Mouse (Mus musculus): Measurements from ENCODE around the gene Prdx1. TPM values are rescaled to one million over a fixed set of nuclear protein-coding genes. Genes with fewer than 3 reads are reported as not detected.
A peak's percentile ranks its signal among the peaks of the same experiment; 100 is the strongest.
"Not testable (repeated sequence)": the region's sequence is repeated elsewhere in the genome, so short reads cannot be mapped to it uniquely, and the experiment has no call there.

Prdx1 gene
- polyA plus RNA-seq, 1 experiment: 971 TPM

DNA sequence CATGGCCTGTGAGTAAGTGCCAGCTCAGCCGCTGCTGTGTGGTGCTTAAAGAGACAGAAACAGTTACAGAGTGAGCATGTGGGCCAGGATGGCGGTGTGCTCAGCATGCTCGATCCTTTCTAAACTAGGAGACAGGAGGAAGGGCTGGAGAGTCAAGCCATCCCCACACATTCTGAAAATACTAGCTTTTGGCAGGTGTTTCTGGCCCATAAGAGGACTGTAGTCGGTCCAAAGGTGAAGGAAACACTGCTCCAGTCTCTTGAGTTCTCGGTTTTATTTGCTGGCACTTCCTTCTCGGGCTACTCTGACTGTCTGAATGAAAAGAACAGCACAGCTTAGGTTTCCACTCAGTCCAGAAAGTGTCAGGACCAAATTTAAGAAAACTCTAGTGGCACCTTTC, 24.5 kb upstream of the Prdx1 start:
- Histone ChIP-seq H3K27ac (replicated peaks; ENCODE audit: low read depth, low read length) (no peak overlapping the region), H3K4me3 (ENCODE audit: insufficient read depth, low read depth, low read length) (no peak overlapping the region), H3K4me1 (ENCODE audit: control insufficient read depth, insufficient read depth, insufficient read length, low read length) (0 out of 2 replicates have a peak, but pooled peaks cover 3% of the 10 kb centered on the region)

- Histone ChIP-seq H3K27ac (replicated peaks; ENCODE audit: low read depth, low read length) (no peak overlapping the region), H3K4me1 (ENCODE audit: control insufficient read depth, insufficient read depth, insufficient read length, low read length) (no peaks in the 10 kb centered on the region), H3K4me3 (ENCODE audit: insufficient read depth, low read depth, low read length) (no peak overlapping the region)
Measured at GRCm38 (mm10) chr4:116661998-116662397, 23.3 kb upstream of the Prdx1 start.

GRCm38 (mm10) chr4:116666625-116667024, 18.7 kb upstream of the Prdx1 start:
- Histone ChIP-seq H3K4me3 (ENCODE audit: insufficient read depth, low read depth, low read length) (no peak overlapping the region), H3K4me1 (ENCODE audit: control insufficient read depth, insufficient read depth, insufficient read length, low read length) (no peaks in the 10 kb centered on the region), H3K27ac (replicated peaks; ENCODE audit: low read depth, low read length) (no peak overlapping the region)

- Histone ChIP-seq H3K27ac (replicated peaks; ENCODE audit: low read depth, low read length) (peak overlapping the region; percentile 63), H3K4me3 (ENCODE audit: insufficient read depth, low read depth, low read length) (no peak overlapping the region), H3K4me1 (ENCODE audit: control insufficient read depth, insufficient read depth, insufficient read length, low read length) (no peaks in the 10 kb centered on the region)
Measured at GRCm38 (mm10) chr4:116668145-116668544, 17.2 kb upstream of the Prdx1 start.

DNA sequence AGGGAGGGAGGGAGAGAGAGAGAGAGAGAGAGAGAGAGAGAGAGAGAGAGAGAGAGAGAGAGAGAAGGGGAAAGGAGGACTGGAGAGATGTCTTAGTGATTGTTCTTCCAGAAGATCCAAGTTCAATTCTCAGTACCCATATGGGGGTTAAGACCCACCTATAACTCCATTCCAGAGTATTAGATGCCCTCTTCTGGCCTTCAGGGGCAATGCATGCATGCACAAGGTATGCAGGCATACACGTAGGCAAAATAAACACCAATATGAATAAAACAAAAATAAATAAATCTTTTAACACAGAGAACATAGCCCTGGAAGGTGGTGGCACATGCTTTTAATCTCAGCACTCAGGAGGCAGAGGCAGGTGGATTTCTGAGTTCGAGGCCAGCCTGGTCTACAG, 16.1 kb upstream of the Prdx1 start:
- H3K4me1 ChIP-seq (ENCODE audit: control insufficient read depth, insufficient read depth, insufficient read length, low read length): no peaks in the 10 kb centered on the region
- H3K4me3 ChIP-seq (ENCODE audit: insufficient read depth, low read depth, low read length): no peak overlapping the region
- H3K27ac ChIP-seq (replicated peaks; ENCODE audit: low read depth, low read length): no peak overlapping the region

DNA sequence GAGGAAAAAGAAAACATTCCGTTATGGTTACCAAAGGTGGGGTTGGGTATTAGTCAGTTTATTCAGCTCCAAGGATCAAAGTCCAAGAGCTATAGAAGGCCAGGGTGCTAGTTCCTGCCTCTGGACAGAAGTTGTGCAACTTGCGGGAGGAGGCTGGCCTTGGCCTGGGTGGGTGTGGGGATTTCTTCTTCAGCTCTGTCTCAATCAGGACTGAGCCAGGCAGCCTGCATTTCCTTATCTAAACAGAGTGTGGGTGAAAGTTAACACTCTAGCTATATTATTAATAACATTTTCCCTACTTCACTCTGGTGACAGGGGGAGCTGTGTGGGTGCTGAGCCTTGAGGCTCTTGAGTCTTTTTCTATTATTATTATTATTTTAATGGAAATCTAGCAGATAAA, 12.6 kb upstream of the Prdx1 start:
- H3K27ac ChIP-seq (replicated peaks; ENCODE audit: low read depth, low read length): no peak overlapping the region
- H3K4me1 ChIP-seq (ENCODE audit: control insufficient read depth, insufficient read depth, insufficient read length, low read length): no peaks in the 10 kb centered on the region
- no peak overlapping the region for H3K4me3 ChIP-seq (ENCODE audit: insufficient read depth, low read depth, low read length)

DNA sequence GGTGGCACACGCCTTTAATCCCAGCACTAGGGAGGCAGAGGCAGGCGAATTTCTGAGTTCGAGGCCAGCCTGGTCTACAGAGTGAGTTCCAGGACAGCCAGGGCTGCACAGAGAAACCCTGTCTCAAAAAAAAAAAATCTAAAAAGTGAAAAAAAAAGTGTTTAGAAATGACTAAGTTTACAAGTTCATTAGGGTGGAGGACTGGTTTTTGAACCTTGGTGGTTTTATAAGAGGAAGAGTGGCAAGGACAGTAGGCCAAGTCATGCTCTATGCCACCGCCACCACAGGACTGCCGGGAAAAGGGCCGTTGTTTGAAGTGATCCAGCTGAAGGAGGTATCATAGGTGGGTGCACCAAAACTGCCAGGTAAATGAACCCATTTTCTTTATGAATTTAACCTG, 10.6 kb upstream of the Prdx1 start:
- not testable (repeated sequence) for H3K4me1 ChIP-seq (ENCODE audit: control insufficient read depth, insufficient read depth, insufficient read length, low read length); H3K4me3 ChIP-seq (ENCODE audit: insufficient read depth, low read depth, low read length); H3K27ac ChIP-seq (replicated peaks; ENCODE audit: low read depth, low read length)

DNA sequence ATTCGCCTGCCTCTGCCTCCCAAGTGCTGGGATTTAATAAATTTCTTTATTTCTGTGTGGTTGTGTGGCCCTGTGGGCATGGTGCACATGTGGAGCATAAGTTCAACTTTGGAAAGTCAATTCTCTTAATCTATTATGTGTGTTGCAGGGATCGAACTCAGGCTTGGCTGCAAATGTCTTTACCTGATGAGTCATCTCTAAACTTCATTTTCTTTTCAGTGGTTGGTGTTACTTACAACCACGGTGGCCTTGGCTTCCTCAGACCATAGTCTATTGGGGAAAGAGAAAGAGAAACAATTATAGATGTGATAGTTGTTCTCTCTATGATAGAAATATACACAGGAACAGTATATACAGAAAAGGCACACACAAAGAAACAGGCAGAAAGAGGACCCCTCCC, 9.3 kb upstream of the Prdx1 start:
- no peaks in the 10 kb centered on the region for H3K4me1 ChIP-seq (ENCODE audit: control insufficient read depth, insufficient read depth, insufficient read length, low read length)
- no peak overlapping the region for H3K27ac ChIP-seq (replicated peaks; ENCODE audit: low read depth, low read length)
- H3K4me3 ChIP-seq (ENCODE audit: insufficient read depth, low read depth, low read length): no peak overlapping the region

DNA sequence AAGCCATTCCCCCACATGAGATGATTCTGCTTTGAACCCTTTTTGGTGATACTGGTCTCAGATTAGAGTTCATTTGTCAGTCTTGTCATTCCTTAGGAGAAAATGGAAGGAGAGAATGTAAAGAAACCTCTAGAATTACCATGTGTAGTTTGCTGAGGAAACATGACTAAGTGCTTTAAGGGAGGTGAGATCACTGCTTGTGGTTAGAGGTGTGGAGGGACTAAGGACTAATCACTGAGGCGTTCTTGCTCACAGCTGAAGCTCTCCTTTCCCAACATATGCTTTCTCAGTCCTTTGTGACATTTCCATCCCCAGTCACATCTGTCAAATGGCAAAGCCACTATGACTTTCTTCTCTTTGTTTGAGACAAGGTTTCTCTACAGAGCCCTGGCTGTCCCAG, 7.5 kb upstream of the Prdx1 start:
- no peaks in the 10 kb centered on the region for H3K4me1 ChIP-seq (ENCODE audit: control insufficient read depth, insufficient read depth, insufficient read length, low read length)
- H3K4me3 ChIP-seq (ENCODE audit: insufficient read depth, low read depth, low read length): no peak overlapping the region
- no peak overlapping the region for H3K27ac ChIP-seq (replicated peaks; ENCODE audit: low read depth, low read length)

DNA sequence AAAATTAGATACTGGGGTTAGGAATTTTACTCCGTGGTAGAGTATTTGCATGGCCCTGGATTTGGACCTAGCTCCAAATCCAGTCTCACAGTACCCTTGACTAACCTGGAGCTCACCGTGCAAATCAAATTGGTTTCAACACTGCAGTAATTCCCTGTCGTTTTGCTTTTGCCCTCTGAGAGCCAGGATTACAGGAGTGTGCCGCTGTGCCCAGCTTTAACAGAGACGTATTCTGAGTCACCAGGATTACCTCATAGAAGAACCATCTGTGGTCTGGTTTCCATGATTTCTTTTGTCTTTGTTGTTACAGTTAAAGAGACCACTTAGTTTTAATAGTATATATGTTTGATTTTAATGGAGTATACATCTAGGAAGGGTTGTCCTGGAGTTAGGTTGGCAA, 6.2 kb upstream of the Prdx1 start:
- H3K27ac ChIP-seq (replicated peaks; ENCODE audit: low read depth, low read length): no peak overlapping the region
- H3K4me1 ChIP-seq (ENCODE audit: control insufficient read depth, insufficient read depth, insufficient read length, low read length): no peaks in the 10 kb centered on the region
- no peak overlapping the region for H3K4me3 ChIP-seq (ENCODE audit: insufficient read depth, low read depth, low read length)

DNA sequence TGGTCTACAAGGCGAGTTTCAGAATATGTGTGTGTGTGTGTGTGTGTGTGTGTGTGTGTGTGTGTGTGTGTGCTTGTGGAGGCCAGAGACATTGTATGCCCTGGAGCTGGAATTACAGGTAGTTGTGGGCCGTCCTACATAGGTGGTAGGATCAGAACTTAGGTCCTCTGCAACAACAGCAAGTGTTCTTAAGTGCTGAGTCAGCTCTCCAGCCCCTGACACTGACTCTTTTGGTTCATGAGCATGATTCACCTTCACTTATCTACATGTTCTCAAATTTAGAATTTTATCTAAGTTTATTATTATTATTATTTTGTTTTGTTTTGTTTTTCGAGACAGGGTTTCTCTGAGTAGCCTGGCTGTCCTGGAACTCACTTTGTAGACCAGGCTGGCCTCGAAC, 4.8 kb upstream of the Prdx1 start:
- H3K4me1 ChIP-seq (ENCODE audit: control insufficient read depth, insufficient read depth, insufficient read length, low read length); H3K4me3 ChIP-seq (ENCODE audit: insufficient read depth, low read depth, low read length): not testable (repeated sequence)

GRCm38 (mm10) chr4:116683957-116684356, 1.4 kb upstream of the Prdx1 start:
- Histone ChIP-seq H3K27ac (replicated peaks; ENCODE audit: low read depth, low read length) (no peak overlapping the region), H3K4me3 (ENCODE audit: insufficient read depth, low read depth, low read length) (no peak overlapping the region), H3K4me1 (ENCODE audit: control insufficient read depth, insufficient read depth, insufficient read length, low read length) (peaks cover 5% of the 10 kb centered on the region)

More for the DNA sequence above, 4.8 kb upstream of the Prdx1 start:
- H3K27ac ChIP-seq (replicated peaks; ENCODE audit: low read depth, low read length): not testable (repeated sequence)

- peak overlapping the region; percentile 93; the same call in 1 of the 2 replicates for H3K4me3 ChIP-seq (ENCODE audit: insufficient read depth, low read depth, low read length)
- peaks cover 5% of the 10 kb centered on the region for H3K4me1 ChIP-seq (ENCODE audit: control insufficient read depth, insufficient read depth, insufficient read length, low read length)
- H3K27ac ChIP-seq (replicated peaks; ENCODE audit: low read depth, low read length): peak overlapping the region; percentile 90
Measured at GRCm38 (mm10) chr4:116684665-116685064, 679 bp upstream of the Prdx1 start.

GRCm38 (mm10) chr4:116687041-116687440, 1.7 kb downstream of the Prdx1 start:
- 0 out of 2 replicates have a peak overlapping the region, but pooled peaks have one; percentile 5 for H3K27ac ChIP-seq (replicated peaks; ENCODE audit: low read depth, low read length)
- H3K4me3 ChIP-seq (ENCODE audit: insufficient read depth, low read depth, low read length): peak overlapping the region; percentile 93
- peaks cover 5% of the 10 kb centered on the region for H3K4me1 ChIP-seq (ENCODE audit: control insufficient read depth, insufficient read depth, insufficient read length, low read length)

DNA sequence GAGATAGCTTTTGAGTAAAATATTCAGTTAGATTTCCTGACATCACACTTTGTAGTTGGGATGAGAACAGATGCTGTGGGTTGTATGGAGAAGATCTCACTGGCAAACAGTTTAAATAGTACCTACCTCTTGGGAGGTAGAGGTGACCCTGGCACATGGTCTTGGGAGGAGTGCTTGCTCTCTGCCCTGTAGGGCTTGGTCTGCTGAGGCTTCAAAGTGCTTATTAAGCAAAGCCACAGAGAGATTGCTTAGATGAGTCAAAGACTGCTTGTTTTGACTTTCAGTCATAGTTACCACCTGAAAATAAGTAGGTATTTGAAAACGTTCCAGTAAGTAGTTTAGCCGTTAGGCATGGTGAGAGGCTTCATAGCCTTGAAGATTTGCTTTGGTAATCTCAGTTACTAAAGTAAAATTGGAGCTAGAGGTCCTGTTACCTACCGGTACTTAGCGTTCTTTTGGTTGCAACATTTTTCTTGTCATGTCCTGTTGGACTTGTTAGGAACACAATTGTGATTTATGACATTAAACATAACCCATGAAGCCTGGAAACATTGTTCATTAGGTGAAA, 4.0 kb downstream of the Prdx1 start:
- Histone ChIP-seq H3K27ac (replicated peaks; ENCODE audit: low read depth, low read length) (no peak overlapping the region), H3K4me3 (ENCODE audit: insufficient read depth, low read depth, low read length) (no peak overlapping the region), H3K4me1 (ENCODE audit: control insufficient read depth, insufficient read depth, insufficient read length, low read length) (peaks cover 5% of the 10 kb centered on the region)

DNA sequence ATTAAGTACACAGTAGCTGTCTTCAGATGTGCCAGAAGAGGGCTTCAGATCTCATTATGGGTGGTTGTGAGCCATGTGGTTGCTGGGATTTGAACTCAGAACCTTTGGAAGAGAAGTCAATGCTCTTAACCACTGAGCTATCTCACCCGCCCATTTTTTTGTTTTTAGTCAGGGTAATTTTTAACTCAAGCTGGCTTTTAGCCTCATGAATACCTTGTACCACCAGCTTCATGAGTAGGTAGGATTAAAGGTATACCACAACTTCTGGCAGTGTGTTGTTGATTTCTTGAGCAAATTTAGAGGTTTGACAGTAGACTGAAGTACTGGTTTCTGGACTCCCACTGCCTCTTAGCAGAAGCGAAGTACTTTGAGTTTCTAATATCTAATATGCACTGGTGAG, 6.8 kb downstream of the Prdx1 start:
- Histone ChIP-seq H3K4me3 (ENCODE audit: insufficient read depth, low read depth, low read length) (no peak overlapping the region), H3K27ac (replicated peaks; ENCODE audit: low read depth, low read length) (no peak overlapping the region), H3K4me1 (ENCODE audit: control insufficient read depth, insufficient read depth, insufficient read length, low read length) (no peaks in the 10 kb centered on the region)

- Histone ChIP-seq H3K4me1 (ENCODE audit: control insufficient read depth, insufficient read depth, insufficient read length, low read length) (no peaks in the 10 kb centered on the region), H3K27ac (replicated peaks; ENCODE audit: low read depth, low read length) (no peak overlapping the region), H3K4me3 (ENCODE audit: insufficient read depth, low read depth, low read length) (no peak overlapping the region)
Measured at GRCm38 (mm10) chr4:116693785-116694184, 8.4 kb downstream of the Prdx1 start.
